Mouse (Mus musculus) embryo, embryonic 10 days (tissue): Measurements from ENCODE around the gene Myoc.
"Not testable (repeated sequence)": the region's sequence is repeated elsewhere in the genome, so short reads cannot be mapped to it uniquely, and the experiment has no call there.

Source experiments
- DNase-seq: peaks from one replicate; pipeline ENCODE4 v3.0.0-alpha.2; 2015; ENCODE audit warnings: low spot score

The Myoc gene

DNA sequence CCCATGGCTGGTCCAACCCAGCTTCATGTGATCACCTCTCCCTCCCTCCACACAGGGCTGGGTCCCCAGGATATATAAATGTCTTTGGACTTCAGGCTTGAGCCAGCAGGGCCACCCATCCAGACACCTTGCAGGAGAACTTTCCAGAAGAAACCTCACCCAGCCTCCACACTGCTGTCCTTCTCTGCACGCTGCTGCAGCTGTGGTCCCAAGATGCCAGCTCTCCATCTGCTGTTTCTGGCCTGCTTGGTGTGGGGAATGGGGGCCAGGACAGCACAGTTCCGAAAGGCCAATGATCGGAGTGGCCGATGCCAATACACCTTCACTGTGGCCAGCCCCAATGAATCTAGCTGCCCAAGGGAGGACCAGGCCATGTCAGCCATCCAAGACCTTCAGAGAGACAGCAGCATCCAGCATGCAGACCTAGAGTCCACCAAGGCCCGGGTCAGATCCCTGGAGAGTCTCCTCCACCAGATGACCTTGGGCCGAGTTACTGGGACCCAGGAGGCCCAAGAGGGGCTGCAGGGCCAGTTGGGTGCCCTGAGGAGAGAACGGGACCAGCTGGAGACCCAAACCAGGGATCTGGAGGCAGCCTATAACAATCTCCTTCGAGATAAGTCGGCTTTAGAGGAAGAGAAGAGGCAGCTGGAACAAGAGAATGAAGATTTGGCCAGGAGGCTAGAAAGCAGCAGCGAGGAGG lies at the start of gene Myoc:
TSS of gene Myoc (plus strand) at position 105 of the 700 bp plus-strand sequence.
- DNase-seq = no peak

DNA sequence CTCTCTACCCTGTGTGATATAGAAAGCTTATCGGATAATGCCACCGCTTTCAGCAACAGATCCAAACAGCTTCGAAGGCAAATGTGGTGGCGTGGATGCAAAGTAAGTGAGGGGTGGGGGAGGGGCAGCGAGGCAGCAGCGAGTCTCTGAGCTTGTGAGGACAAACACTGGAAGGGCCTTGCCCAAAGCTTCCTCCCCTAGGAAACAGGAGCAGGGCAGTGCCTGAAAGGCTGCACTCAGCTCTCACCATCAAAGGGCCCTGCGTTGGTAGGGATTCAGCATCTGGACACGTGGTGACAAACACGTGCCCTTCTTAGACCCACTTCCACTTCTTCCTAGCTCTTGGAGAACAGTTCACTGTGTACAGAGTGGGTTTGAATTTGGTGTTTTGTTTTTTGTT lies 49.5 kb upstream of the Myoc start:
- DNase-seq = peak; percentile 80

DNA sequence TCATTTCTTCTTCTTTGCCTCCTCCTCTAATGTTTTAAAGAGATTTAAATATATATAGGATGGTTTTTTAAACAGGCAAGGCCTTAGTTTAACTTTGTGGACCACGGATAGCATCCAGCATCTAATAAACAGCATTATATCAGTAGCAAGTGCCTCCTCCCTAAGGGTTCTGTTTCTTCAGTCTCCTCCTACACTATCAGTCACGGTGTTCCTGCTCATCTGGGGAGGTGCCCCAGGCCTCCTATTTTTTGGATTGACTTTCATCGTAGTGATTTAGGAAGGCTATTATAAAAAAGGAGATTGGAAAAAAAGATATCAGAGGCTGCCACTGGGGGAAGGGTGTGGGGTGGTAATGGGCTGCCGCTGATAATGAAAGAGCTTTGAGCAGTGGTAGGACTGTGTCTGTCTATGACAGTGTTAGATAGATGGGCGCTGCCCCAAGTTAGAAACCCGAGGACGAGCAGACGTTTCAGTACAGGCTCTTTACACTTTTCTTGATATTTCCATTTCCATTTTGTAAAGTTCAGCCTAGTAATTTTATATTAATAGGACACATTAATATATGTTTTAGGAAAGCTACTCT lies 48.4 kb upstream of the Myoc start:
- no peak for DNase-seq

DNA sequence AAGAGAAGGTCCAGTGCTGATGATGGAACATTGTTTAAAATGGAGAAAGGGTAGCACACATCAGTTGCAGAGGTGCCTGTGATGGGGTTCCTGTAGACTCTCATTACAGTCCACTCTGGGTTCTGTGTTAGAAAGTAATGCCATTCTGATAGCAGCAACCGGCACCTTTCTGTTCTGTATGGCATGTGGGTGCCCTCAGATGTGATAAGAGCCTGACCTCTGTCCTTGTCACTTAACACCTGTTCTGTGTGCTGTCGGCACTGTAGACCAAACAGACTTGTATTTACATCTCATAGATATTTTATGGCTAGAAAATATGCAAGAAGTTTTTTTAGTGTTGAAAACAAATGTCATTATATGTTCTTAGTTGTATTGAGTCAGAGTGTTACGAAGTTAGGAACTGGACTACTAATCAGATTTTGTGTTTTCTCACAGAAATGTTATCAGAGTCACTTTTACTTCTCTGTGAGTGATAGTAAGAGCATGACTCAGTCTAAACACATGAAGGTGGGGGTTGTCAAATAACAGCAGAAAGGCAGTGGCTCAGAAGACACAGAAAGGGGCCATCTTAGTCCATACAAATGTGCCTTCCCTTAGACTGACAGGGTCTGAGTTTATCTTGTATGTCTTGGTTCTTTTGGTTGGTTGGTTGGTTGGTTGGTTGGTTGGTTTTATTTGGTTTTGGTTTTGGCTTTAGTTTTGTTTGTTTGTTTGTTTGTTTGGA lies 41.4 kb upstream of the Myoc start:
- DNase-seq = no peak

DNA sequence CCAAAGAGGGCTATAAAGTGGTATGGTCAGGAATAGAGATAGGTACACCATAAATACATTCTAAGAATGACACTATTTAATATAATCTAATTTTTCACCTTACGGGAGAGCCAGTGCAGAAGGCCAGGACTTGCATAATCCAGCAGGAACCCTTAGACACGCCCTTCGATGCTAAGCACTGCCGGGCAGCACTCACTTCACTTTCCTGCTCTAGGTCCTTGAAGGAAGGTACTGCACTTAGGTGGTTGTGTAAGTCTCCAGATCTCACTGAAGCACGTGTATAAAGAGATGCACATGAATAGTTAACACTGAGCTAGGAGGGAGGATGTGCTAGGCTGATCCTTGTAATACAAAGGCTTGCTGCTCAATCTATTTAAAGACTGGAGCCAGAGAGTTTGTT lies 39.3 kb upstream of the Myoc start:
- no peak for DNase-seq

DNA sequence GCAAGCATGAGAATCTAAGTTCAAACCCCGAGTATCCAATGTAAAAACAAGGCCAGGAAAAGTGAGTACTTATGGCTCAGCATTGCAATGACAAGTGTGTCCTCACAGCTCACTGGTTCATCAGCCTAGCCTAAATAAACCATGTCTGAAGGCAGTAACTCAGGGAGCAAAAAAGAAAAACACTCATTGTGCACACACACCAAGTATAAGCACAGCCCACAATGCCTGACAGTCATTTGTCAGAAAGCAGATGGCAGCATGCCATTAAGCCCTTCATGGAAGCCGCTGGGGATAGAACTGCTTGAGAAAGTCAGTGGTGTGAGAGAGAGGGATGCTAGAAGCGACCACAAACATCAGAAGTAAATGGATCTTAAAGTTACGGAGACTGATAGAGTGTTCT lies 37.7 kb upstream of the Myoc start:
- DNase-seq = peak; percentile 47

DNA sequence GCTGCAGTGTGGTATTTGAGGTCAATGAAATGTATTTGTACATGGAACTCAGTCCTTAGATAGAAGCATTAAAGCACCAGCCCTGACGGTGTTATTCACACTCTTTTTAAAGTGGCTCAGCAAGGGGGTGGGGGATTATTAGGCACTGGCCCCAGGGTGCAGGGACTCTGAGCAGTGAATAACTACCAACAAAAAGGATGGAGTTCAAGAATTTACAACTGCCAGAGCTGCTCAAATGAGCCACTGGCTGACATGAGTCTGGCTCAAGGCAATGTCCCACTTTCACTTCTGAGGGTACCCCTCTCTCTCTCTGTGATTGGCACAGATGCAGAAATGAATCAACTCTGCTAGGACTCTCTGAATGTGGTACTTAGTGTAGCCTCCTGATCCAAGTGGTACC lies 30.8 kb upstream of the Myoc start:
- no peak for DNase-seq

DNA sequence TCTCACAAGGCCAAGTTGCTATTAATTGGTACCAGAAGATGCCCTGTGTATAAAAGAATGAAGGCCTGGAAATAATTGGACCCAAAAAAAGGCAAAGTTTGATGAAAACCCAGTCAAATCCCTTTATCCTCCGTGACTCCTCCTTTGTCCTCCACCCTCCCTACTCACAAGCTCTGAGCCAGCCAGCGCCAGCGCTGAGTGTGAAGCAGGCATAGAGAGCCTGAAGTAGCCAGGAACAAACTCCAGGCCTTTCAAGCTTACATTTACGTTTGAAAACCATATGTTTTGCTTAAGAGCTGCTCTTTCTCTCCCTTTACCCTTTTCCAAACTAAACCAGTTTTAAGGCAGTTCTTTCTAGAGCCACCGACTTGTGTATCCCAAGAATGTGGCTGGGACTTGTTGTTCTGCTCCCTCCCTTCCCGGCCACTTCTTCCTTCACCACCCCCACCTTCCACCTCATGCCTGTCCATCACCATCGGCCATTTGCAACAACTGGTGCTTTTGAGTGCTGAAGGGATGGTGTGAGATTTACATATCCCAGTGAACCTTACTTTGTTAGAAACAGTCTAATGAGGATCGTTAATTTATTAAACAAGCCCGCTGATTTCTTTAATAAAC lies 29.2 kb upstream of the Myoc start:
- DNase-seq = no peak

DNA sequence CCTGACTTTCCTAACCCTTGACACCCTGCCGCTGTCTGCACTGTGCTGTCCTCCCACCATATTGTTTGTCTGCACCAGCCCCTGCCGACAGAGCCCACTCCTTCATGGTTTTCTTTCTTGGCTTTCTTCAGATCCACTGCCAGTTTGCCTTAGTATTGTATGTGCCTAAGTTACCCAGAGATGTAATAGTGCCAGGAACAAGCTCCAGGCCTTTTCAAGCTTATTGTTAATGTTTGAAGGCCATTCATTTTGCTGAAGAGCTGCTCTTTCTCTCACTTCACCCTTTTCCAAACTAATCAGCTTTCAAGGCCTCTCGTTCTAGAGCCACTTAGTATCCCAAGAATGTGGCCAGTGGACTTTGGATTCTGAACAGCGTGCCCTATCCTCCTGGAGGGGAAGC lies 27.8 kb upstream of the Myoc start:
- DNase-seq = no peak

DNA sequence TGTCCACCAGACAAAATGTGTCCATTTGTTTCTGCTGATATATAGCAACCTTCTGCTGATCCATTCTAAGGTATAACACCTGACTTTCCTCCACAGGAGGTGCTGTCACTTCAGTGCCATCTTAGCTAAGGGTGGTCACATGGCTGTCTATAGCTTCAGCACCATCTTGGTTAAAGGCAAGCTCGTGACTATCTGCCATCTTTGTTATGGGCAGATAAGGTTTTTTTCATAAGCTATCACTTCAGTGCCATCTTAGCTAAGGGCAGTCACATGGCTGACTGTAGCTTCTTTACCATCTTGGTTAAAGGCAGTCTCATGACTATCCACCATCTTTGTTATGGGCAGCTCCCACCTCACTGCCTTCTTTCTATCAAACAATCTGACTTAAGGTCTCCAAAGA lies 23.4 kb upstream of the Myoc start:
- DNase-seq = no peak

DNA sequence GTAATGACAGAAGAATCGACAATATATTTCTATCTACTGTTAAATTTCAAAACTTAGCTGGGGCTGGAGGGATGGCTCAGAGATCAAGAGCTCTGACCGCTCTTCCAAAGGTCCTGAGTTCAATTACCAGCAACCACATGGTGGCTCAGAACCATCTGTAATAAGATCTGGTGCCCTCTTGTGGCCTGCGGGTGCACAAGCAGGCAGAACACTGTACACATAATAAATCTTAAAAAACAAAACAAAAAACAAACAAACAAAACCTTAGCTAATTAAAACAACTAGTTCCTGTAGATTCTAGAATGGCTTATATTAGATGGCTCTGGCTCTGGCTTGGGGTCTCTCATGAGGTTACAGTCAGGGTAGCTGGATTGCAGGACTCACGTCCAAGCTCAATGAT lies 18.5 kb upstream of the Myoc start:
- DNase-seq = no peak

DNA sequence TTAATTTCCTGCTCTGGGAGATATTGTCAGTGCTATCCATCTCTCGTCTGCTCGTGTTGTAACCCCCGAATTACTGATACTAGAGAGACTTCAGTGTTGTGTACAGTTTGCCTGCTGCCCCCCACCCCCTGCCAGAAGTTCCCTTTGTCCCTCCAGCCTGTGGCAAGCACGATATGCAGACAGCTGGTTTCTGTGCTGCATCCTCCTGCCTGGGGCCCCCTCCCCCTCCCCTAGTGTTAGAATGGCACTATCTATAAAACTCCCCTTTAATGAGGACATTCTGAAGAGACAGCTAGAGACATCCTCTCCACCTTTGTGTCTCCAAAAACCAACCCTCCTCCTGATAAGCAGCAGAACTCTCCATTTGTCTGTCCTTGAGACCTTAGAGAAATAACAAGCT lies 15.1 kb upstream of the Myoc start:
- DNase-seq = no peak

DNA sequence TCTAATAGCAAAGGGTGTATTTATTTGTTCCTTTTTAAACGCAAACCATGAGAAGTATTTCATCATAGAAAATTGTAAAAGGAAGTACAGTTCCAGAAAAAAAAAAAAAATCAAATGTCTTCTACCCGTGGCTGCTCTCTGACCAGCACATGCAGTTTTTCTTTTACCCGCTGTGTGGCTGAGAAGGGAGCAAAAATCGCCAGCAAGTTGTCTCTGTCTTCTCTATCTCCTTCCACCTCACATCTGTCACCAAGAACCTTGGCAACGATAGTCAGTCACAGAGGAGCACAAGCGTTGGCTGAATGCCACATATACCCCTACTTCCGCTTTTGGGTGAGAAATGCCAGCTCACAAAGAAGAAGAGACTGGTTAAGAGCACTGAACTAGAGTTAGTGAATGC lies 13.7 kb upstream of the Myoc start:
- no peak for DNase-seq

DNA sequence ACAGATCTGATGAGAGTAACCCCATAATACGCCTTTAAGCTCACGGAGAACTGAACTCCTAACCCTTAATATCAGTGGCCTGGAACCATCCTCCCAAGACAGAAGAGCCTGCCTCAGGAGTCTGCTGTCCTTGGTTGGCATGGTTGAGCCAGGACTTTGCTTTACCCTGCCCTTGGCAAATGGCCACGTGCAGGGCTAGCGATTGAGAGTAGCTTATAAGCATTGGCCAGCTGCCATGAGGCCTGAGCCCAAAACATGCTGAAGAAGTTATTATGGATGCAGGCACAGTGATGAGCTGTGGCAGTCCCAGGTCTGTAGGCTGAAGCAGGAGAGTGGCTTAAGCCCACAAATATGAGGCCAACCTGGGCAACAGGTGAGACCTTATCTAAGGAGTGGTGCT lies 11.1 kb upstream of the Myoc start:
- DNase-seq = not testable (repeated sequence)

DNA sequence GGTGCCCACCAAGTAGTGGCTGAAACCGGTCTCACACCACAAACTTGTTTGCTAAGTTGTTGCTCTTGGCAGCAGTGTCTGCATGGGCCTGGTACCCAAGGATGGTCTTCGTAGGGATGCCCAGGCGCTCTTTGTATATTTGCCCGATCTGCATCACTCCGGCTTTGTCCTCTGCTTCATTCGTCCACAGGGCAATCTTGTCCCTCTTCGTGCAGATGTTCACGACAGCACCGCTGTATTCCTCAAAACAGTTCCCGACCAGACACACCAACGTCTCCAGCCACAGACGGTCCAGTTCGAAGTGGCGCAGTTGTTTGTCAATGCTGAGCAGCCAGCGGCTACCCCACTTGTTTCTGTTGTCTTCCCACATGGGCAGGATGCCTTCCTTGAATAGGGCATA lies 10.6 kb upstream of the Myoc start:
- not testable (repeated sequence) for DNase-seq

DNA sequence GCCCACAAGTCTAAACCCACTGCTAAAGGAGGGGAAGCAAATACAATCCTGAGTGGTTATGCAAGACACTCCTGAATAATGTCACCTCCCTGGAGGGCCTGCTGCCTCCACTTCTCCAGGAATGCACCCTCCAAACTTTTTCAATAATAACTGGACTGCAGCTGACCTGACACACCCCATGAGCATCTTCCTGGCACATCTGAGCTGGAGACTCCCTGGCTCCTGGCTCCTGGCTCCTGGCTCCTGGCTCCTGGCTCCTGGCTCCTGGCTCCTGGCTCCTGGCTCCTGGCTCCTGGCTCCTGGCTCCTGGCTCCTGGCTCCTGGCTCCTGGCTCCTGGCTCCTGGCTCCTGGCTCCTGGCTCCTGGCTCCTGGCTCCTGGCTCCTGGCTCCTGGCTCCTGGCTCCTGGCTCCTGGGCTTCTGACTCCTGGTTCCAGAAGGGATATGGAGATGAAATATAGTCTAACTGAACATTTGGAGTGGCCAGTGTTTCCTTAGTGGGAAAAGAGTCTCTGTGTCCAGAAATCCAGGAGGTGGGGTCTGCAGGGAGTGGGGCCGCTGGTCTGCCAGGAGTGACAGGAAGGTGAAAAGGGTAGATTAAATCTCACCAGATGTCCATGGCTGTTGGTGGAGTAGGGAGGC lies 3.5 kb upstream of the Myoc start:
- DNase-seq = not testable (repeated sequence)

DNA sequence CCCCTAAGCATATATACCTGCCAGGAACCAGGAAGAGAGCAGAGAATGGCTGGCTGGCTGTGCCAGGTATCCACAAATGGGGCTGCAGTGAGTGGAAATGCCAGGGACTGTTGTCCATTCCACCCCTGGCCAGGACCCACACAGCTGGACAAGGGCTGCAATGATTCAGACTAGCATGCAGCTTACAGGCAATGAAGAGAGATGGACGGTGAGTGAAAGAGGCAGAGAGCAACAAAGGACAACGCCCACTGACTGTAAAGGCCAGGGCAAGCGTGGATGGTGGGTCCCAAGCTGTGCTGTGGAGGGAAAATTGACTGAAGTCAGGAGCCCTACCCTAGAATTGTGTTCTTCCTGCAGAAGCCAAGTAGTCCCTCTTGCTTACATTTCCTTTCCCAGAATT lies 2.4 kb upstream of the Myoc start:
- no peak for DNase-seq

DNA sequence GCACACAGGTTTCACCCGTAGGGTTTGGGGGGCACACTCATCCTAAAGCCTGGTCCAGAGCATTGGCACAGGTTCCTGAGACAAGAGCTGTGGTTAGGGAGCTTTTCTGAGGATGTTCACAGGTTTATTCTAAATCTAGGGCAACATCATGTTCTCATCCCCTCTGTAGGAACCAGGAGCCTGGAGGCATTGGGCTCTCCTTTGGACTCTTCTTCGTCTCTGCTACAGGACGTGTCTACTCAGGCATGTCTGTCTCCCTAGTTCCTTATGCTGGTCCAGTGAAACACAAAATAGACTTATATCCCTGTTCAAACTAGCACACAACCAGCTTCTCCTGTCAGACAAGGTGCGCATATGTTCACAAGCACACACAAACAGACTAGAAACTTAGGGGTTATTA lies 420 bp upstream of the Myoc start:
- DNase-seq = no peak

DNA sequence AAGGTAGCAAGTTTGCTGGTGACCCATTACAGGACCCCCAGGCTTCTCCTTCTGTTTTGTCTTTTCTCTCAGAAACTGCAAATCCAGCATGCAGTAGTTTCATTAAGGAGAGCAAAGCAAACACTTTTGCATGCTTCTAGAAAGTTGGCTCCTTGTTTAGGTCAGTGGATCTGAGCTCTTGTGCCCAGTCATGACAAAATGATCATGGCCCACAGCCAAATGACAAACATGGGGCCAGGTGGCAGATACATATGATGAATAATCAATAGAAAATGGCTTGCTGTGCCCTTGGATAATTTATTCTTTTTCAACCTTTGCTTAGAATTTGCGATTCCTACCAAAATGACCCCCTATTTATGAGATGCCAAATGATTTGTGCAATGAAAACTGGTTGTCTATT lies 906 bp downstream of the Myoc start:
- DNase-seq = no peak

DNA sequence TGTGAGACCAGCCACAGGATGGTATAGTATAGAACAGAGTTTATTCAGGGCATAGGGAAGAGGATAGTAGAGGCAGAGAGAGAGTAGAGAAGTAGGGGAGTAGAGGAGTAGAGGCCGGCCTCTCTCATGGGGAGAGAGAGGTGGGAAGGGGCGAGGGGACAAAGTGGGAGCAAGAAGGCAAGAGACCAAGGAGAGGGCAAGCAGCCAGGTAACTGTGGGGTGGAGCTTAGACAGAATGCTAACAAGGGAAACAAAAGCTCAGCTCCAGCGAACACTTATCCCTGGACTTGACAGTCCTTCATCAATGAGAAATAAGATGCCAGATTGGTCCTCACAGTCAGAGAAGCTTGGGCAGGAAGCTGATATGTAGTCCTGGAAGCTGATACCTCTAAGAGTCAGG lies 3.6 kb downstream of the Myoc start:
- no peak for DNase-seq

DNA sequence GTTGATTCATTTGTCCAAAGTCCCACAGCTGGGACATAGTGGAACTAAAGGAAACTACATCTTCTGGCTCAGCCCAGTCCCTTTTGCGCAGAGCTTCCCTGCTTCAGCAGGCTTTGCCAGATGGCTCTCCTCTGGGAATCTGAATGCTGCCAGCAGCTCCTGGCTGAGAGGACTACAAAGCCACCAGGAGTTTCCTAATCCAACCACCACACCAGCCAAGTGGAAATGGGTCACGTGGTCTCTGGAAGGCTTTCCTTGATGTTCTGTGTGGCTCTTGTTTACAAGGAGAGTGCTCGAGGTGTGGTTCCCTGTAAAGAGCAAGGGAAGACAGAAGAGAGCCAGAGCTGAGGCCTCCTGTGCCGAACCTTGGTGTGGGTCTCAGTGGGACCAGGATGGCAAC lies 4.8 kb downstream of the Myoc start:
- DNase-seq = no peak

DNA sequence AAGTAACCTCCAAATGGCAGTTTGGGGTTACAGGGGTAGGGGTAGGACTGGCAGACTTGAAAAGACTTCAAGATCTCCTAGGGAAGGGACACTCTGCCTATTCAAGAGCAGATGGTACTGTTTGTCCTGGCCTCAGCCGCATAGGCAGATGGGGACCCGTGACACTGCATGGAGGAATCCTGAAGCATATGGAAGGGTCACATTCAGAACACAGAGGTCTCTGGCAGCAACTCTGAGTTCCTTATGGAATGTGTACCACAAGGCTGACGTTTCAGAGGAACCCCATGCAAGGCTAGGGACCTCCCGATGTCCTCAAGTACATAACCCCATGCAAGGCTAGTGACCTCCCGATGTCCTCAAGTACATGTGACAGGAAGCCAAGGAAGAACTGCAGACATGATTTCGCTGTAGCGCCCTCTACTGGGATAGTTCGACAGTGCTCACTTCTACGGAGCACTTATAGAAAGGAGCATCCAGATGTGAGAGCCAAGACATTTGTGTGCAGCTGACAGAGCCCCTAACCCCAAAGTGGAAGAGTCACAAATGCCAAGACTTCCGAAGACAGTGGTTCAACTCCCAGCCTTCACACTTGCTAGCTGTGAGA lies 7.2 kb downstream of the Myoc start:
- no peak for DNase-seq
